Mouse (Mus musculus): Measurements from ENCODE around the gene Thumpd1.
A peak's percentile ranks its signal among the peaks of the same experiment; 100 is the strongest.
"Not testable (repeated sequence)": the region's sequence is repeated elsewhere in the genome, so short reads cannot be mapped to it uniquely, and the experiment has no call there.

Gene Thumpd1

DNA sequence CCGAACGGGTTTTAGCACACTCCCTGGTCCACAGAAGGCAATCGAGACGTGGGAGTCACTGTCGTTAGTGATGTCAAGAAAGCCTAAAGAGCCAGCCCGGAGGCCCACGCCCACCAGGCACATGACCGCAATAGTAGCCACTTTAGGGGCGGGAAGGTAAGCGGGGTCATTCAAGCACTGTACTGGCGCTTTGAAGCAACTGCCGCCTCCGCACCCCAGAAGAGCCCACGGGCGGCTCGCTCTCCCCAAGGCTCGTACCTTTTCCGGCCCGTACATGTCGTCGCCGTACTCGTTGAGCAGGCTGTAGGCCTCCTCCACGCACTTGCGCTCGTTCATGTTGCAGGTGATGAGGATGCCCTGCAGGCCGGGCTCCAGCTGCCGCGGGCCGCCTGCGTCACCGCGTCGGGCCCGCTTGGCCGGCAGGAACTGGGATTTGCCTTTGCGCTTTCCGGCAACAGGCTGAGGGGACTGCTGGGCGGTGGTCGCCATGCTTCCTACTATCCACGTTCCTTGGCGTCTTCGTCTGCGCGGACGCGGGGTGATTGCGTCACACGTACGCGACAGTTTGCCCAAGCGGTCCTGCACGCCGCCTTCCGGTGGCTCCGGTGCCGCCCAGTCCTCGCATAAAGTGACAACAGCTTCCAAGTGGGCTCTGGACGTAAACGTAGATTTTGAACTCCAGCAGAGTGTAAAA lies at the start of gene Thumpd1:
Gene Thumpd1, minus strand, starts transcription at position 546 of the 694 bp plus-strand sequence.
- DNase-seq: peak; percentile 97

DNA sequence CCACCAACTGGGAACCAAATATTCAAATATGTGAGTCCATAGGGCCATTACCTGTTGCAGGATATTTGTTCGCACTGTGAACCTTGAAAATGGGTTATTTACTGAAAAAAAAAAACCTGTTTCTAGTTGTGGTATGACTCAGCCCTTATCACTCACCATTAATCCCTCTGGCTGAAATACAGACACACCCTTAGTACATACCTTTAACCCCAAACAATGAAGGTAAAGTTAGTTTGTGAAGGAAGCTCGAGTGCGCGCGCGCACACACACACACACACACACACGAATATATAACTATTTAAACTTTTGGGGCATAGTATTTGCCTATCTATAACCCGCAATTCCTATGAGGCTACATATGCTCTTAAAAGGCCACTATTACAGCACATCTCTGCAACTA lies 49.3 kb upstream of the Thumpd1 start:
- no peak for DNase-seq

DNA sequence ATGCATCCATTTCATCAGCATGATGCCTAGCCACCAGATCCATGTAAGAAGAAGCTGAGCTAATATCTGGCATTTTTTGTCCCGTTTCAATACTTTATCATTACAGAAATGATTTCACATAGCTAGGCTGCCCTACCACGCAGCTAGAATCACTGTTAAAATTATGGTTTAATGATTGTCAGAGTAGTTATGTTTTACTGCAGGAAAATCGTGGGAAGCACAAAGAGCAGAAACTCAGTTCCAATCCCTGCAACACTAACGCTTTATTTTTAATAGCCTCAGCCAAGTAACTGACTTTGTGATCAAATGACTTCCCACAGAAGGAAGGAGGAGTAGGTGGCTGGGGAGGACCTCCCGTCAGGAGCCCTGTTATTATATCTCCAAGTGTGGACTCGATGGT lies 46.4 kb upstream of the Thumpd1 start:
- no peak for DNase-seq

DNA sequence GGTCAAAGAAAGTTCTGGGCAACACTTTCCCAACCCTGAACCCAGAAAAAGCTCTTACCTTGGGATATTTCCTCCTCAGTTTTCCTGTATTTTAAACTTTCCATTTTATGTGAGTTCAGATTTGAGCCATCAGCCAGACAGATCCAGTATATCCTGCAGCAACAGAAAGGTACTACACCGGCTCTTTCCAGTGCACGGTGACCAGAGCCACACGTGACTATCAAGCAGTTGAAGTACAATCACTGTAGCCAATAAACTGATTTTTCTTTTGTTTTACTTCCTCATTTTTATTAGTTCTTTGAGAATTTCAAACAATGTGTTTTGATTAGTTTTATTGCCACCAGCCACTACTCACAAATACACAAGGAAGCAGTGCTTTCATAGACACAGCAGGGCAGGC lies 43.8 kb upstream of the Thumpd1 start:
- DNase-seq: no peak

DNA sequence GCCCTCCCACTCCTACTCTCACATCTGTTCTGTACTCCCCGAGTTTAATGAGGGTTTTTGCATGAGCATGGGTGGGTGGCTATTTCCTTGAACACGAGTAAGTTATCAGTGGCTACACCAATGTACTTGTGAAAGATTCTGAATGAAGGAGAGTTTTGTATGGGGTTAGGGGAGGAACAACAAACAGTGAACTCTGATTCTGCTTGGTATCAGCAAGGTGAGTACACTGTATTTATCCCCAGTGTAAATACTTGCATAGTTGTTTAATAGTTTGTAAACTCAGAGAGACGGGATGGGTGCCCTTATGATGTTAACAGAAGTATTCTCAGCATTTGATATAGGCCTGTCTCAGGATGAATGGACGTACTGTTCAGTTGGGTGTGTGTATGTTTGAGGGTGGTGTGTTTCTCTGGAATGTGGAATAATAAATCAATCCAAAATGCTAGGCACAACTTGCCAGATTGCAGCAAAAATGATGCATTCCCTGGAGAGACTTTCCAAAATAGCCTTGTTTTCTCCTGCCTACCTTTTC lies 41.6 kb upstream of the Thumpd1 start:
- no peak for DNase-seq

DNA sequence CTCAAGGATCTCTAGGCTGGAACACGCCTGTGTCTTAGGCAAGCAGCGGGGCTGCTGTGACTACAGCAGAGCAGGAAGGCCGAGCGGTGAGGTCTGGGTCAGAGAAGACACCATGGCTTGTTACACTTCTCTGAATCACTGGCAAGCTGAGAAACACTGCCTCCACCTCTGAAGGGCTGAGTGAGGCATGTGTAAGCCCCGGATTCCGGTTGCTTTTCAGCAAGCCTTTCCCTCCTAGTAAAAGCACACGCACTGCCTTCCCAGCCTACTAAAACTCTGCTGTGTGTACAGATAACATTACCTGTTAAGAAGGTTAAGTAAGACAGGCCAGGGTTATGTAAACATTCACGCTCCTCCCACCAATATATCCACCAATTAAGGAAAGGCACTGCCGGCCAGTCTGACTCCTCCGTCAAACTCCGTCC lies 39.9 kb upstream of the Thumpd1 start, which contains the start of gene Acsm3:
Gene Acsm3, plus strand, starts transcription at position 397 of the 425 bp plus-strand sequence.
- peak; percentile 37 to 65 for DNase-seq

DNA sequence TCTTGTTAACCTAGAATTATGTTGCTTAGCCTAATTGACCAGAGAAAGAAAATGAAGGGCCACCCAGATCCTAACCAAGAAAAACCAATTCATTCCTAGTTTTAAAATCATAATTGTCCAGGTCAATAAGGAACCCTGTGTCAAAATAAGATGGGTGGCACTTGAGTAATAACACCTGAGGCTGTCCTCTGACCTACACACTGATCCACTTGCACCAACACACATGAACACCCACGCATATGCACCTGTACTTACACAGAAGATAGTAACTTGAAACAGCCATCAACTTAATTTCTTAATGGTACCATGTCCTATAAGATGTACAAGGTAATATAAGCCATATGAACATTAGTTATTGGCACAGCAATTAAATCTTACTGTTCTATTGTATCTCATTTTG lies 33.1 kb upstream of the Thumpd1 start:
- DNase-seq: no peak

DNA sequence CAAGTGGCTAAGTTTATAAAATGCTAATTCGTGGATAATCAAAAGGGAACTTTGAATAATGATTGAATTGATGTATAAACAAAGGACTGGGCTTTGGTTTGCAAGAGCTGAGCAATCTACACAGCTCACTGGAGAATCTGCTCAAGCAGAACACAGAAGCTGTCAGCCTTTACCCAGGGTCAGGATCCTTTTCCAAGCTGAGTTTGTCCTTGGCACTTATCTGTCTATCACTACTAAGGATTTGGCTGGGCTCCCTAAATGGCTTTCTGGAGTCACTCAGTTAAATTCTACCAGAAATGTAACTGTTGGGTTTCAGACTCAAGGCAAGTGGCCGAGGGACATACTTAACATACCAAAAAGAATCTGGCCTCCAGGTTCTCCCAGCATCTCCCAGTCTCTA lies 29.3 kb upstream of the Thumpd1 start:
- DNase-seq: peak; percentile 55 to 70

DNA sequence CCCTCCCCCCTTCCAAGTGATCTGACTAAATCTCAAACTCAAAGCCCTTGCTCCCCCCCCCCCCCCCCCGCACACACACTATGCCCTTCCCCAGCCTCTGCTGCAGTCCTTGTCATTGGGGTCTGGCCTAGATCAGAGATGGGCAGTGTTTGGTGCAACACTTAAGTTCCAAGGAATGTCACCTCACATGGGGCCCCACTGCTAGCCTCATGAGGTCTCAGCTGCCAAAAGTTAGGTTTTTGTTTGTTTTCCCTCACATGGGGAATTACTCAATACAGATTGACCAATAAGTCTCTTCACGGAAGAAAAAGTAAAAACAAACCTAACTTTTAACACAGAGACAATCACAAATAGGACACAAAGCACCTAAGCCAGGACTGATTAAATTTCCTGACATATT lies 28.2 kb upstream of the Thumpd1 start:
- no peak for DNase-seq

DNA sequence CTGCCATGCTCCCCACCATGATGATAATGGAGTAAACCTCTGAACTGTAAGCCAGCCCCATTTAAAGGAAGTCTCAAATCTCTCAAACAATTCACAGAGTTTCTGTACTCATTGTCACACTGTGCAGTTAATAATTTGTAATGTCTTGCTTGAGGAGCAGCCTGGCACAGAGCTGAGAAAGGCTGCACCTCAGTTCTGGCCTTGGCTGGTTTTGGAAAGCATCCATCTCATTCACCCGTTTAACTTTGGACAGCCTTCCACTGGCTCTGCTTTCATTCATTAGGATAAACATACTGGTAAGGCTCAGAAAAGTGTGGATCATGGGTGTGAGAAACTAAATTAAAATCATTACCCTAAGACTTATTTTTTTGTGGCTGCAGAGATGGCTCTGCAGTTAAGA lies 25.3 kb upstream of the Thumpd1 start:
- DNase-seq: peak; percentile 65 to 82

DNA sequence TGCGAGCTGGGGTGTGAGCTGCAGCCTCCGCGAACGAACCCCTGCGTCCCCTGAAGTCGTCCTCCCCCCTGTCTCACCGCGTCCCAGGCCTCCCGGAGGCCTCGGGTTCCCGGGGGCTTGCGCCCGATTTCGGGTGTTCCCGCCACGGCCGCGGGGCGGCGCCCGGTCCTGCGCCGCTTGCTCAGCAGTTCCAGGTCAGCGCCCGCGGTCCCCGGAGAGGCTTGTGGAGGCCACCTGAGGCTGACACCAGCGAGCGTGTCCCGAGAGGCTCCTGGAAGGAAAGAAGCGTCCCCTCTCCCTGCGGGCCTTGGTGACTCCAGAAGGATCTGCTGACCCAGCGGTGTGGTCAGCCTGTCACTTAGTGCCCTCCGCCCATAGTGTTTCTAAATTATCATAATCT lies 23.7 kb upstream of the Thumpd1 start:
- DNase-seq: peak; percentile 42 to 62

DNA sequence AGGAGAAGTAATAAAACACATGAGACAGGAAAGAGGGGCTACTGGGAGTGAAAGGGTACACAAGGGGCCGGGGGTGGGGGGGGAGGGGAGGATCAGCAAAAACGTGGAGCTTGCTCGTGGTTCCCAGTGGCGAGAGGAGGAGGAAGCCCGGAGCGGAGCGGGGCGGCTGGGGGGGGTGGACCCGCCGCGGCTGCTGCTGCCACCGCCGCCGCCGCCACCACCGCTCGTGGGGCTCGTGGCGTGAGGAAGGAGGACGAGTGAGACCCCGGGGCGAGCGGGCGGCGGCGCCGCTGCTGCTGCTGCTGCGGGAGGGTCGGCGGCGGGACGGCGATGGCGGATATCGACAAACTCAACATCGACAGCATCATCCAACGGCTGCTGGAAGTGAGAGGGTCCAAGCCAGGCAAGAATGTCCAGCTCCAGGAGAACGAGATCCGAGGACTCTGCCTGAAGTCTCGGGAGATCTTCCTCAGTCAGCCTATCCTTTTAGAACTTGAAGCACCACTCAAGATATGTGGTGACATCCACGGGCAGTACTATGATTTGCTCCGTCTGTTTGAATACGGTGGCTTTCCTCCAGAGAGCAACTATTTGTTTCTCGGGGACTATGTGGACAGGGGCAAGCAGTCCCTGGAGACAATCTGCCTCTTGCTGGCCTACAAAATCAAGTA lies 19.3 kb upstream of the Thumpd1 start:
- DNase-seq: not testable (repeated sequence)

DNA sequence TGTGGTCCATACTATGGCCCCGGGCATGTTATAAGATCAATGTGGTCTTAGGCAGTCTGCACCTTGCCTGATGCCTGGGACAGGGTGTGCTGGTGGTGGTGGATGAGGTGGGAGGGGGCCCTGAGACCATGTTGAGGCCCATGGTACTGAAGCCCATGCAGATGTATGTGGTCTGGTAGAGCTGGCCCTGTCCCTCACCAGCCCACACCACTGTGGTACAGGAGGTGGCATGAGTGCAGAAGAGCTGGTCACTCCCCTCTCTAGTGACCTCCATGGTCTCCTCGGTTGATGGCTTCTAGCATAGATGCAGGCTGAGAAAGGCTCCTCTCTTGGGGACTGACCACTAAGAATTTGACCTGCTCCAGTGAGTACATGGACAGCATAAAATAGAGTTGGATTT lies 18.3 kb upstream of the Thumpd1 start:
- DNase-seq: no peak

DNA sequence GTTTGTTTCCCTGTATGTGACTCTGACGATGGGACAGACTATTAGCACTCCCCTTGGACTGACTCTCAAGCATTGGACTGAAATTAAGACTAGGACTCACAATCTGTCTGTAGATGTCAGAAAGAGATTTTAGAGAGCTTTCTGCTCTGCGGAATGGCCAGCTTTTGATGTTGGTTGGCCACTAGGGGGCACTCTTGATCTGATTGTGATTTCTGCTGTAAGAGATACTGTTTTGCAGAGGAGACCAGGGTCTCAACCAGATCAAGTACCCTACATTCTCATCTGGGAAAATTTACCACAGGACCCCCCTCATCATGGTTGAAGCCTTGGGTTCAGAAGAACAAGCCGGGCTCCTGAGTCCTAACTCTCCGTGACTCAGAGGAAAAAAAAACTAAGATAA lies 10.7 kb upstream of the Thumpd1 start:
- DNase-seq: peak in 1 of 2 experiments; percentile 39

DNA sequence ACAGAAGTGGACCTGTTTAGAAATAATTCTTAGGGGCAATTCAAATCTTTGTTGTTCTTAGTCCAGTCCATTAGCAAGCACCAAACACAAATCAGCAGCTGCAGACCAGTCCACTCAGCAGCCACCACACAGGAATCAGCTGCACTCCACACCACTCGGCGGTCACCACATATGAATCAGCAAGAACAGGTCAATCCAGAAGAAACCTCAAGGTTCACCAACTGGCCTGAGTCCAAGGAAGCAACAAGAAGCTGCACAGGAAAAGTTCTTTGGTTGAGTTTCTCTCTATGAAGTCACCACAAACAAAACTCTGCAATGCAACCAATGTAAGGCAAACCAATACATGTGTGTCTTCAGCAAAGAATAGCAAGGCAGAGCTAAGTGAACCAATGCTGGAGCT lies 7.0 kb upstream of the Thumpd1 start:
- DNase-seq: no peak

DNA sequence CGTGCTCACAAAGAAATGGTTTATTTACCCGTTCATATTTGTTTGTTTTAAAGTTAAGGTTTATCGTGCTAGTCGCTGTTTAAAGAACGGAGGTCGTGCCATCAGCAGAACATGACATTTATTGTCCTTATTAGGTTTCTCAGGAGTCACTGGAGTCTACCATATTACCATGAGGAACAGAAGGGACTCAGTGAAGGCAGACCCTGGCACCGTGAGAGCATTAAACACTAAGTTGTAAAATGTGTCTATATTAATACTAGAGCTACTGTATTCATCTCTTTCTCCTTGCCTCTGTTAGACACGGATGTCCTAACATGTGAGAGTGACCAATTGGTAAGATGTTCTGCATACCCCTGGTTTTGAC lies 331 bp upstream of the Thumpd1 start:
- DNase-seq: no peak

DNA sequence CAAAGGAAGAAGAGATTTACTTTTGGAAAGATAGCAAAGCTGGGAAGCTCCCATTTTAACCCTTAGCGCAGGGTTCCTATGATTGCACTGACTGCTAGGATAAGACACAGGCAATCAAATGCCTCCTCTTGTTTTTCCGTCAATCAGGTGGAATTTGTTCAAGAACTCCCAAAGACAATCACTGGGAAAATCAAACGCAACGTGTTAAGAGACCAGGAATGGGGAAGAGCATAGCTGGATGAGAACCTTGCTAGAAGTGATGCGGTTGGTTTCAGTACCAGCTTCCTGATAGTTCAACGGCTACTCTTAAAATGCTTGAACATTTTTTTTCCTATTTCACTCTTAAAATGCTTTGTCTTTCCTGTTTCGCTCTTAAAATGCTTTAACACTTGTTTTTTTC lies 6.5 kb downstream of the Thumpd1 start:
- no peak for DNase-seq

DNA sequence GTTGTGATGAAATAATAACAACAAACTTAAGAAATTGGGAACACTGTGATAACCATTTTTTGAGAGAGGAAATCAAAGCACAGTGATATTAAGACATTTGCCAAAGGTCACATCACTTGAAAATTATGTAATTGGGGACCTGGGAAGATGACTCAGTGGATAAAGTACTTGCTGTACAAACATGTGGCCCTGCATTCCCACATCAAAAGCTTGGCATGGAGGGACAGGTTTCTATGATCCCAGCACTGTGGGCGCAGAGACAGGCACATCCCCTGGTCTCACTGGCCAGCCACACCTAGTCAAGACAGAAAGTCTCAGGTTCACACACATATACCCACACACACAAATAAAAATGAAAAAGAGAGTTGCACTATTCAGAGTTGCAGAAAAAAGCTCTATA lies 25.7 kb downstream of the Thumpd1 start:
- no peak for DNase-seq

DNA sequence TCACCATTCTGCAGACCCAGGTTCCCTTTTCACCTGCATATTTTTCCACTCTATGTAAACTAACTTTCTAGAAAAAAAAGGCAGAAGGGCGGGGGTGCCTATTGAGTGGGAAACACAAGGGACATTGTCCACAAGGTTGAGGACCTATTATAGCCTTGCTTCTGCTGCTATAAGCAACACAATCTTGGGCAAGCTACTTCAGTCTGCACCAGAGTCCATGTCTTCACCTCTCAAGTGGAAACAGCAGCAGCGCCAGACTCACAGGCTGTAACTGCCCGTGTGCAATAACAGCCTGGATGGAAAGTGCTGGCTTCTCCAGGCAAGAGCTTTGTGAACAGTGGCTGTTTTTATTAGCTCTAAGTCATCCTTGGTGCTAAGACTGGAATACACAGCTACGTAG lies 28.3 kb downstream of the Thumpd1 start:
- no peak for DNase-seq

DNA sequence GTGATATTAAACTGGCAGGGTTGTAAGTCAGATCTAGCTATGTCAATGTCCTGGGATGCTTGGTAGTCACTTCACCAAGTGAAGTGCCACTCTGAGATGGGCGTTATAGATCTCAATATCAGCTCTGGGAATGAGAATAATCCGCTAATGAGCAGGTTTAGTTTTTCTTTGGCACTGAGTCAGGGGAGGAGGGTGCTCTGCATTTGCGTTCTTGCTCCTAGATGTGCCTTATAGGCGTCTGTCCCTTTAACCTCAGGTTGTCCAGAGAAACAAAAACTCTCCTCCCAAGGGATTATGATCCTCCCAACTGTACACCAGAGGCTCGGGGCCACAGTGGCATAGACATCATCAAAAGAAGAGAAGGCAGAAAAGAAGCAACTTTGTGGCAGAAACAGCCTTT lies 30.9 kb downstream of the Thumpd1 start, which contains the start of gene Acsm4:
Gene Acsm4, plus strand, starts transcription at position 301 of the 400 bp plus-strand sequence.
- DNase-seq: no peak

DNA sequence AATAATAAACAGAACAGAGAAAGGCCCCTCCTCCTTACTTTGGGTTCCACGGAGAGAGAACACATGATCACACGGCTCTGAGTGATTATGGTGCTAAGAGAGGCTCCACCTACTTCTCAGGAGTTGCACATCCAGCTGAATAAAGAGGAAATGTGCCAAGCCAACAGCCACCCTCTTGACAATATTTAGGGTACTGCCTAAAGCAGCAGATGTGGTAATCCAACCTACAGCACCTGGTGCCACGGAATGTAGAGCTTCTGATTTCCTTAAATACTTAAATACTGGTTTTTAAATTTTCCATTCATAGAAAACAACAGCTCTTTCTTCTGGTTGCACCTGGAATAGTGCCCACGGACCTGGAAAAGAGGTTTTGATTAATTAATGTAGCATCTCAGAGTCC lies 37.9 kb downstream of the Thumpd1 start:
- no peak for DNase-seq

DNA sequence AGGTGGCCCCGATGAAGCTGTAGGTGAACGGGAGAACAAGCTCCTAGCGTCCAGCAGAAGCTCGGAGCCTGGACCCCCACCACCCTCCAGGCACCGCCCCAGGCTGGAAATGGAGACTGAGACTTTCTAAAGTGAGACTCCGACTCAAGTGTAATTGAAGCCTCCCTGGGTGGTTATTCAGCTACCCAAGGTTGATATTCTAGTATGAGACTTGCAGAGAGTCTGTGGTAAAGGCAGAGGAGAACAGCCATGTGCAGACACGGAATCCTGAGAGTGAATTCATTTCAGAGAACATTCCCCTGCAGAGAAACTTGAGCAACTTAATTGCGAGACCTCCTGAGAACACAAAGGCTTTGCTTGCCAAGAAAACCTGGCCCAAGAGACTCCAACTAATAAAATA lies 40.5 kb downstream of the Thumpd1 start:
- no peak for DNase-seq

DNA sequence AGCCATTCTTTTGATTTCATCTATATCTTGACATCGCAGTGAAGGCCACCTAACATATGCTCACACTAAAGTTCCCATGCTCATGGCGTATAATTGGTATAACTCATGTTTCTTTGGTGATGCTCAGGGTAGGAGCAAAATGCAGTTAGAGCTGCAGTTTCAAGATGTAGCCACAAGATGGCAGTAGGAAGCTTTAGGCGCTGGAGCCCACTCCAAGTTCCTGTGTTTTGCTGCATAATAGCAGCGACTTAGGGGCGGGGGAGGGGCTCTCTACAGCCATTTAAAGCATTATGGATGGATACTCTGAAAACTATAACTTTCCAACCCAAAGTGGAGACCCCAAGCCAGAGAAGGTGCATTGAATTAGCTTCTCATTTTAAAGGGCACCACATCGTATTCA lies 47.1 kb downstream of the Thumpd1 start:
- peak; percentile 37 to 54 for DNase-seq

DNA sequence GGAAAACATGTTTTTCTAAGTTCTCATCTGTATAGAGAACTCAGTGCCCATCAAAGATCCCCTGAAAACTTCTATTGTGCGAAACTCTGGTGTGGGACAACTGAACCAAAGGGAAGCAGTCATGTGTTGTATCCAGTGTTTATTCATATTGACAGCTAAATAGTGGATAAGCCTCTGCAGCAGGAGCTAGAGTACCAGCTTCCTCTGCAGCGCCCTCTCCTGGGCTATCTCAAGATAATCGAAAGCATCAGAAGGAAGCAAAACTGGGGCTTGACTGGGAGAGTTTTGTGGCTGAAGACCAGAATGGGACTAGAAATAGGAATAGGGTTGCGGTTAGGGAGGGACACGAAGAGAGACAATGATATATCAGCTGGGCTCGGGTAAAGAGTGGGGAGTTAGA lies 49.7 kb downstream of the Thumpd1 start:
- peak; percentile 66 to 70 for DNase-seq

Data from kidney, postnatal 25 days (tissue).